Mouse (Mus musculus) small intestine, adult 2 months (tissue): ENCODE data around the gene Rfx4.

Source experiments
- CTCF ChIP-seq: fragments of 200-500 bp; IDR thresholded peaks from 2 replicates; pipeline ENCODE4 v1.5.1; 2012; ENCODE audit warnings: low read depth, mild to moderate bottlenecking, control low read depth, inconsistent platforms, low read length, moderate library complexity, mixed read lengths; ENCODE audit not compliant: insufficient replicate concordance, insufficient read length; ENCODE audit errors: extremely low read depth
- POLR2A ChIP-seq: fragments of 200-500 bp; IDR thresholded peaks from 2 replicates; pipeline ENCODE4 v1.6.1; 2012; ENCODE audit warnings: low read depth, mild to moderate bottlenecking, control low read depth, inconsistent platforms, low read length, moderate library complexity

GRCm38 (mm10) chr10:84950384-84950783, 194.5 kb downstream of the Rfx4 start:
- TF ChIP-seq CTCF, result no peak
- no peak for TF ChIP-seq POLR2A
